Mouse (Mus musculus): ENCODE data around the gene Mipep. TPM values are rescaled to one million over a fixed set of nuclear protein-coding genes. Genes with fewer than 3 reads are reported as not detected.

The Mipep gene
- polyA plus RNA-seq, 1 experiment from 2014 or later: 32.4 TPM

DNA sequence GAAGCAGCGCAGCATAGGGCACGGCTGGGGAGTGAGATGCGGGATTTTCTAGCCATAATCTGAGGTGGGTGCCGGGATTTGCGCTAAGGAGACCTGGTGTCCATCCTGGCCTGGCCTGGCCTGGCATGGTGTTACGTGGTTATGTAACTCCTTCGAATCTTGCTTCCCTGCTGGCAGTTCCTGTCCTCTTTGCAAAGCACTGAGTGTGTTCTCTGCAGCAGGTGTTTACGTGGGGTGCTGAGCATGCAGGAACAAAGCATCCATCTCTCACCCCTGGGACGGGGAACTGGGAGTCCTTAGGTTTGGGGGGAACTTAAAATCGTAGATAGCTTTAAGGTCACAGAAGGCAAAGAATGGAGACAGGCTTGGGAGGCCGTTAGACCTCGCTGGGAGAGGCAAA lies 44.8 kb upstream of the Mipep start:
- DNase-seq (ENCODE audit: low spot score) (no peak), ATAC-seq (replicated peaks; ENCODE audit: insufficient number of reproducible peaks, low FRiP score, low TSS enrichment, low read depth) (no peak)
- peaks cover 11% of the 10 kb centered on the region for H3K4me1 ChIP-seq (ENCODE audit: control insufficient read depth, insufficient read depth, low read length)
- H3K4me3 ChIP-seq (ENCODE audit: low read depth, low read length): no peak overlapping the region
- no peaks in the 10 kb centered on the region for H3K27me3 ChIP-seq (ENCODE audit: control insufficient read depth, insufficient read depth, low read length)
- no peak overlapping the region for H3K4me2 ChIP-seq (ENCODE audit: low read depth, low read length)
- no peak overlapping the region for H3K27ac ChIP-seq (replicated peaks; ENCODE audit: low read depth, low read length)
- no peak overlapping the region for H3K9ac ChIP-seq (replicated peaks; ENCODE audit: low read length)
- 79% methylated on average over 12 of the region's 12 CpGs for WGBS
- H3K9me3 ChIP-seq (replicated peaks; ENCODE audit: control insufficient read depth, low read length): no peaks in the 10 kb centered on the region
- no peaks in the 10 kb centered on the region for H3K36me3 ChIP-seq (replicated peaks; ENCODE audit: control insufficient read depth, insufficient read depth, low read depth, low read length)

DNA sequence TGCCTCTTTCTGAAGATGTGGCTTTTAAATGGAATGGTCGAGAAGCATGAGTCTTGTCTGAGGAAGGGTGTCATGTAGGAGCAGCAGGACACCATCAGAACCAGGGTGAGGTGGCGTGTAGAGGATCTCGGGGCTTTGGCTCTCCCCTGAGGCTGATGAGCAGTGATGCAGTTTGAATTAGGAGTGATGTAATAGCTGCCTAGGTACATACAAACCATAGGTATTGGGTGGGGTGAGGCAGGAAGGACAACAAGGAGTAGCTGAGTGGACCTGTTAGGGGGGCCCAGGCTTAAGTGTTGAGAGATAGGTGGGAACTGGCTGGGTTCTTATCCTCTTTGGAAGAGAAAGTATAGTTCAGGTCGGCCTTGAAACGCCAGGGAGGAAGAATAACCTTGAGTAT lies 43.9 kb upstream of the Mipep start:
- Histone ChIP-seq H3K27ac (replicated peaks; ENCODE audit: low read depth, low read length) (no peak overlapping the region), H3K9me3 (replicated peaks; ENCODE audit: control insufficient read depth, low read length) (no peaks in the 10 kb centered on the region), H3K4me2 (ENCODE audit: low read depth, low read length) (no peak overlapping the region), H3K36me3 (replicated peaks; ENCODE audit: control insufficient read depth, insufficient read depth, low read depth, low read length) (no peaks in the 10 kb centered on the region), H3K4me1 (ENCODE audit: control insufficient read depth, insufficient read depth, low read length) (peaks cover 11% of the 10 kb centered on the region), H3K9ac (replicated peaks; ENCODE audit: low read length) (no peak overlapping the region), H3K27me3 (ENCODE audit: control insufficient read depth, insufficient read depth, low read length) (no peaks in the 10 kb centered on the region), H3K4me3 (ENCODE audit: low read depth, low read length) (no peak overlapping the region)
- ATAC-seq (replicated peaks; ENCODE audit: insufficient number of reproducible peaks, low FRiP score, low TSS enrichment, low read depth): no peak
- 83% methylated on average over 5 of the region's 5 CpGs for WGBS
- no peak for DNase-seq (ENCODE audit: low spot score)

GRCm38 (mm10) chr14:60741033-60741432 lies 43.3 kb upstream of the Mipep start:
- 81% methylated on average over 8 of the region's 8 CpGs for WGBS
- H3K4me3 ChIP-seq (ENCODE audit: low read depth, low read length): no peak overlapping the region
- ATAC-seq (replicated peaks; ENCODE audit: insufficient number of reproducible peaks, low FRiP score, low TSS enrichment, low read depth) (no peak), DNase-seq (ENCODE audit: low spot score) (no peak)
- no peaks in the 10 kb centered on the region for H3K9me3 ChIP-seq (replicated peaks; ENCODE audit: control insufficient read depth, low read length)
- H3K27ac ChIP-seq (replicated peaks; ENCODE audit: low read depth, low read length): no peak overlapping the region
- no peaks in the 10 kb centered on the region for H3K27me3 ChIP-seq (ENCODE audit: control insufficient read depth, insufficient read depth, low read length)
- no peak overlapping the region for H3K9ac ChIP-seq (replicated peaks; ENCODE audit: low read length)
- no peaks in the 10 kb centered on the region for H3K36me3 ChIP-seq (replicated peaks; ENCODE audit: control insufficient read depth, insufficient read depth, low read depth, low read length)
- H3K4me2 ChIP-seq (ENCODE audit: low read depth, low read length): no peak overlapping the region
- peaks cover 11% of the 10 kb centered on the region for H3K4me1 ChIP-seq (ENCODE audit: control insufficient read depth, insufficient read depth, low read length)

GRCm38 (mm10) chr14:60741490-60741981 lies 42.8 kb upstream of the Mipep start:
- DNase-seq (ENCODE audit: low spot score) (no peak), ATAC-seq (replicated peaks; ENCODE audit: insufficient number of reproducible peaks, low FRiP score, low TSS enrichment, low read depth) (no peak)
- no peak overlapping the region for H3K27ac ChIP-seq (replicated peaks; ENCODE audit: low read depth, low read length)
- H3K9me3 ChIP-seq (replicated peaks; ENCODE audit: control insufficient read depth, low read length): no peaks in the 10 kb centered on the region
- H3K36me3 ChIP-seq (replicated peaks; ENCODE audit: control insufficient read depth, insufficient read depth, low read depth, low read length): no peaks in the 10 kb centered on the region
- peaks cover 9% of the 10 kb centered on the region for H3K4me1 ChIP-seq (ENCODE audit: control insufficient read depth, insufficient read depth, low read length)
- H3K27me3 ChIP-seq (ENCODE audit: control insufficient read depth, insufficient read depth, low read length): no peaks in the 10 kb centered on the region
- H3K9ac ChIP-seq (replicated peaks; ENCODE audit: low read length): no peak overlapping the region
- no peak overlapping the region for H3K4me2 ChIP-seq (ENCODE audit: low read depth, low read length)
- WGBS: 80% methylated on average over 6 of the region's 6 CpGs
- H3K4me3 ChIP-seq (ENCODE audit: low read depth, low read length): no peak overlapping the region

- Histone ChIP-seq H3K27ac (replicated peaks; ENCODE audit: low read depth, low read length) (no peak overlapping the region), H3K36me3 (replicated peaks; ENCODE audit: control insufficient read depth, insufficient read depth, low read depth, low read length) (no peaks in the 10 kb centered on the region), H3K9ac (replicated peaks; ENCODE audit: low read length) (no peak overlapping the region), H3K4me1 (ENCODE audit: control insufficient read depth, insufficient read depth, low read length) (no peaks in the 10 kb centered on the region; the same call in 1 of the 2 replicates), H3K9me3 (replicated peaks; ENCODE audit: control insufficient read depth, low read length) (no peaks in the 10 kb centered on the region), H3K4me3 (ENCODE audit: low read depth, low read length) (no peak overlapping the region), H3K27me3 (ENCODE audit: control insufficient read depth, insufficient read depth, low read length) (no peaks in the 10 kb centered on the region), H3K4me2 (ENCODE audit: low read depth, low read length) (no peak overlapping the region)
- 79% methylated on average over 9 of the region's 9 CpGs for WGBS
- ATAC-seq (replicated peaks; ENCODE audit: insufficient number of reproducible peaks, low FRiP score, low TSS enrichment, low read depth) (no peak), DNase-seq (ENCODE audit: low spot score) (no peak)
Observed at GRCm38 (mm10) chr14:60743681-60744080, 40.7 kb upstream of the Mipep start.

GRCm38 (mm10) chr14:60745201-60745600 lies 39.2 kb upstream of the Mipep start:
- Histone ChIP-seq H3K4me1 (ENCODE audit: control insufficient read depth, insufficient read depth, low read length) (no peaks in the 10 kb centered on the region), H3K27me3 (ENCODE audit: control insufficient read depth, insufficient read depth, low read length) (no peaks in the 10 kb centered on the region), H3K9me3 (replicated peaks; ENCODE audit: control insufficient read depth, low read length) (no peaks in the 10 kb centered on the region), H3K4me3 (ENCODE audit: low read depth, low read length) (no peak overlapping the region), H3K4me2 (ENCODE audit: low read depth, low read length) (no peak overlapping the region), H3K27ac (replicated peaks; ENCODE audit: low read depth, low read length) (no peak overlapping the region), H3K36me3 (replicated peaks; ENCODE audit: control insufficient read depth, insufficient read depth, low read depth, low read length) (no peaks in the 10 kb centered on the region), H3K9ac (replicated peaks; ENCODE audit: low read length) (no peak overlapping the region)
- WGBS: 84% methylated on average over 6 of the region's 6 CpGs
- ATAC-seq (replicated peaks; ENCODE audit: insufficient number of reproducible peaks, low FRiP score, low TSS enrichment, low read depth) (no peak), DNase-seq (ENCODE audit: low spot score) (no peak)

GRCm38 (mm10) chr14:60746141-60746540 lies 38.2 kb upstream of the Mipep start:
- WGBS: 95% methylated on average over 10 of the region's 10 CpGs
- no peak overlapping the region for H3K9ac ChIP-seq (replicated peaks; ENCODE audit: low read length)
- no peak overlapping the region for H3K27ac ChIP-seq (replicated peaks; ENCODE audit: low read depth, low read length)
- H3K36me3 ChIP-seq (replicated peaks; ENCODE audit: control insufficient read depth, insufficient read depth, low read depth, low read length): no peaks in the 10 kb centered on the region; the same call in 1 of the 2 replicates
- no peaks in the 10 kb centered on the region for H3K4me1 ChIP-seq (ENCODE audit: control insufficient read depth, insufficient read depth, low read length)
- no peak for ATAC-seq (replicated peaks; ENCODE audit: insufficient number of reproducible peaks, low FRiP score, low TSS enrichment, low read depth)
- no peak for DNase-seq (ENCODE audit: low spot score)
- H3K4me3 ChIP-seq (ENCODE audit: low read depth, low read length): no peak overlapping the region
- no peaks in the 10 kb centered on the region for H3K9me3 ChIP-seq (replicated peaks; ENCODE audit: control insufficient read depth, low read length)
- H3K4me2 ChIP-seq (ENCODE audit: low read depth, low read length): no peak overlapping the region
- H3K27me3 ChIP-seq (ENCODE audit: control insufficient read depth, insufficient read depth, low read length): no peaks in the 10 kb centered on the region

- no peaks in the 10 kb centered on the region for H3K9me3 ChIP-seq (replicated peaks; ENCODE audit: control insufficient read depth, low read length)
- no peak overlapping the region for H3K4me2 ChIP-seq (ENCODE audit: low read depth, low read length)
- no peak overlapping the region for H3K27ac ChIP-seq (replicated peaks; ENCODE audit: low read depth, low read length)
- WGBS: 87% methylated on average over 21 of the region's 21 CpGs
- ATAC-seq (replicated peaks; ENCODE audit: insufficient number of reproducible peaks, low FRiP score, low TSS enrichment, low read depth) (no peak), DNase-seq (ENCODE audit: low spot score) (no peak)
- no peaks in the 10 kb centered on the region; the same call in 1 of the 2 replicates for H3K36me3 ChIP-seq (replicated peaks; ENCODE audit: control insufficient read depth, insufficient read depth, low read depth, low read length)
- H3K27me3 ChIP-seq (ENCODE audit: control insufficient read depth, insufficient read depth, low read length): no peaks in the 10 kb centered on the region
- H3K9ac ChIP-seq (replicated peaks; ENCODE audit: low read length): no peak overlapping the region
- no peaks in the 10 kb centered on the region for H3K4me1 ChIP-seq (ENCODE audit: control insufficient read depth, insufficient read depth, low read length)
- no peak overlapping the region for H3K4me3 ChIP-seq (ENCODE audit: low read depth, low read length)
Observed at GRCm38 (mm10) chr14:60747154-60747870, 37.1 kb upstream of the Mipep start.

Data from embryonic facial prominence, embryonic 11.5 days (tissue).